ENCODE assay signal across 22 mouse cellular contexts in genomic region chr13:41568926-41569325, GRCm38 (mm10). TPM values are rescaled to one million over a fixed set of nuclear protein-coding genes. Genes with fewer than 3 reads are reported as not detected.
DNase-seq lines count a peak whose midpoint lies in the region; ATAC-seq lines count a peak whose summit lies in the region.
"Had no signal": no experiment of that assay in that cellular context is flagged by ENCODE, and none has a peak within 500 bp of the region (broad histone marks: within the 10 kb centered on the region; RNA-seq: fewer than 3 reads in every experiment).

No protein-coding gene starts in this region.

- 78% methylated on average over 8 of the region's 8 CpGs for WGBS in embryonic facial prominence, embryonic 10.5 days
- WGBS in lung, embryonic 15.5 days: 37% methylated on average over 8 of the region's 8 CpGs

- H3K9me3 ChIP-seq in embryonic facial prominence, embryonic 10.5 days: no peaks in the 10 kb centered on the region
- no peaks in the 10 kb centered on the region for H3K9me3 ChIP-seq in lung, embryonic 15.5 days
- H3K9me3 ChIP-seq: embryonic facial prominence, embryonic 12.5 days; forebrain, embryonic 12.5 days; hindbrain, embryonic 12.5 days; limb, embryonic 10.5 days; midbrain, embryonic 10.5 days had no signal

- ATAC-seq in lung, embryonic 15.5 days (ENCODE audit: borderline replicate concordance, extremely low read depth, low FRiP score, low TSS enrichment): peak; percentile 50; the same call in 1 of the 2 replicates
- no peak for ATAC-seq in cerebellum, adult (ENCODE audit: insufficient number of reproducible peaks, low FRiP score, low TSS enrichment)
- ATAC-seq: activated CD4-positive, CD25-positive, alpha-beta regulatory T cell, adult 4 months had no signal

- no peaks in the 10 kb centered on the region for H3K27me3 ChIP-seq in embryonic facial prominence, embryonic 10.5 days (replicated peaks; ENCODE audit: low read depth, poor library complexity, severe bottlenecking)
- no peaks in the 10 kb centered on the region for H3K27me3 ChIP-seq in lung, embryonic 15.5 days
- H3K27me3 ChIP-seq: embryonic facial prominence, embryonic 12.5 days; hindbrain, embryonic 12.5 days had no signal

- no peak overlapping the region for H3K4me3 ChIP-seq in embryonic facial prominence, embryonic 10.5 days
- H3K4me3 ChIP-seq in lung, embryonic 15.5 days: no peak overlapping the region
- H3K4me3 ChIP-seq: embryonic facial prominence, embryonic 12.5 days; erythroblast, embryonic 14.5 days; forebrain, embryonic 12.5 days; hindbrain, embryonic 12.5 days; limb, embryonic 10.5 days; midbrain, embryonic 10.5 days had no signal

- peaks cover 26% of the 10 kb centered on the region for H3K4me1 ChIP-seq in embryonic facial prominence, embryonic 10.5 days
- H3K4me1 ChIP-seq in lung, embryonic 15.5 days: peaks cover 36% of the 10 kb centered on the region

- no peak overlapping the region for H3K4me2 ChIP-seq in lung, embryonic 15.5 days
- H3K4me2 ChIP-seq: embryonic facial prominence, embryonic 12.5 days; forebrain, embryonic 12.5 days; hindbrain, embryonic 12.5 days had no signal

- peak overlapping the region; percentile 44; the same call in 1 of the 2 replicates for H3K27ac ChIP-seq in embryonic facial prominence, embryonic 10.5 days (replicated peaks)
- no peak overlapping the region for H3K27ac ChIP-seq in lung, embryonic 15.5 days
- H3K27ac ChIP-seq: embryonic facial prominence, embryonic 12.5 days; forebrain, embryonic 12.5 days; hindbrain, embryonic 12.5 days; limb, embryonic 10.5 days; midbrain, embryonic 10.5 days had no signal

- H3K36me3 ChIP-seq in embryonic facial prominence, embryonic 10.5 days (replicated peaks): no peaks in the 10 kb centered on the region
- H3K36me3 ChIP-seq in lung, embryonic 15.5 days: no peaks in the 10 kb centered on the region
- H3K36me3 ChIP-seq: embryonic facial prominence, embryonic 12.5 days; forebrain, embryonic 12.5 days; hindbrain, embryonic 12.5 days; limb, embryonic 10.5 days; midbrain, embryonic 10.5 days had no signal

- DNase-seq in kidney, postnatal 36 days: peak; percentile 25 to 28
- no peak for DNase-seq in kidney, postnatal 4 days
- DNase-seq in embryonic facial prominence, embryonic 10.5 days (ENCODE audit: low spot score): no peak
- DNase-seq in lung, postnatal 36 days: peak; percentile 73
- DNase-seq in spleen, adult 12 weeks (ENCODE audit: low spot score): no peak
- no peak for DNase-seq in adrenal gland, postnatal 14 days
- DNase-seq: adrenal gland, postnatal 10 days; cerebellum, adult 11 months; cerebellum, adult 9-11 months; gastrocnemius, postnatal 36 days; liver; right cerebral cortex, postnatal 14 days; spleen, adult 18-20 months had no signal

- no peak overlapping the region for H3K9ac ChIP-seq in lung, embryonic 15.5 days
- H3K9ac ChIP-seq: embryonic facial prominence, embryonic 12.5 days; forebrain, embryonic 12.5 days; hindbrain, embryonic 12.5 days had no signal

RNA-seq across cellular contexts. Expression of gene Tmem170b, which starts 36.8 kb away (rescaled TPM):
- polyA plus RNA-seq in embryonic facial prominence, embryonic 10.5 days (2016; fragmentation: Nextera tagmentation; extraction: Ambion mirVana): 9.9 and 10.2 TPM in 2 replicates
- polyA plus RNA-seq in lung, embryonic 15.5 days (2015; fragmentation: Nextera tagmentation; extraction: Ambion mirVana): 10.0 and 11.2 TPM in 2 replicates
- 21.9 and 22.8 TPM in 2 replicates for total RNA-seq in adrenal gland, postnatal 14 days (2021)

Comparison
In these comparisons a context has a peak if more than half of its experiments do, and no peak if none do; other contexts are left out.
1. DNase-seq: peak in kidney, postnatal 36 days (2 of 2) and lung, postnatal 36 days (single experiment); none in kidney, postnatal 4 days (0 of 2), embryonic facial prominence, embryonic 10.5 days (single experiment), spleen, adult 12 weeks (single experiment) and adrenal gland, postnatal 14 days (single experiment).